Mouse (Mus musculus) cerebellum, adult 2 months (tissue): ENCODE measurements around the gene Pcdh18. TPM values are rescaled to one million over a fixed set of nuclear protein-coding genes. Genes with fewer than 3 reads are reported as not detected.

ENCODE experiments used
- DNase-seq, 2 experiments: peaks; one replicate each; pipeline ENCODE4 v3.0.0; 2021
- H3K27ac ChIP-seq: fragments of 200-500 bp; 2 replicates; pipeline ENCODE4 v1.5.1; 2012; ENCODE audit warnings: low read length, control low read depth, inconsistent platforms; ENCODE audit not compliant: insufficient read depth
- H3K27me3 ChIP-seq: fragments of 200-500 bp; 2 replicates; pipeline ENCODE4 v1.6.1; 2012; ENCODE audit warnings: inconsistent platforms, mild to moderate bottlenecking, low read length, moderate library complexity; ENCODE audit not compliant: control insufficient read depth, insufficient read depth
- H3K4me1 ChIP-seq: fragments of 200-500 bp; 2 replicates; pipeline ENCODE4 v1.6.1; 2011; ENCODE audit warnings: low read length; ENCODE audit not compliant: control insufficient read depth, insufficient read depth
- H3K4me3 ChIP-seq: fragments of 200-500 bp; replicated peaks from 2 replicates; pipeline ENCODE3; 2011; ENCODE audit warnings: mild to moderate bottlenecking, low read depth, low read length, control low read depth; ENCODE audit not compliant: insufficient read depth
- CTCF ChIP-seq: fragments of 200-500 bp; IDR thresholded peaks from 2 replicates; pipeline ENCODE4 v1.5.1; 2011; ENCODE audit warnings: low read depth, mild to moderate bottlenecking, control low read depth, low read length, moderate library complexity, borderline replicate concordance; ENCODE audit not compliant: insufficient read depth
- POLR2A ChIP-seq: fragments of 200-500 bp; IDR thresholded peaks from 2 replicates; pipeline ENCODE4 v1.6.1; 2011; ENCODE audit warnings: low read length, control low read depth, borderline replicate concordance; ENCODE audit not compliant: insufficient read depth
- WGBS: fragments of 180-500 bp; shearing (Covaris S2); methylation state at CpG from one replicate; pipeline ENCODE4 v1.1.7; 2018; 5-methylcytosine and 5-hydroxymethylcytosine counted together
- polyA plus RNA-seq: library from polyadenylated mRNA; depleted of rRNA; stranded (reverse); fragments of >200 nt; gene quantifications from 2 replicates; pipeline ENCODE4 v1.2.3, GENCODE M21; 2012; rRNA removed

The Pcdh18 gene
- 2.5 and 3.1 TPM in 2 replicates for polyA plus RNA-seq

- 2% methylated on average over 42 of the region's 43 CpGs for WGBS
- DNase-seq: peak; percentile 40 to 49
- Histone ChIP-seq H3K4me1 (no peaks in the 10 kb centered on the region; the same call in 1 of the 2 replicates), H3K27ac (no peak within 1 kb of the TSS), H3K4me3 (peak within 1 kb of the TSS; percentile 45), H3K27me3 (no peaks in the 10 kb centered on the region; the same call in 1 of the 2 replicates)
- TF ChIP-seq CTCF: no peak
- no peak for TF ChIP-seq POLR2A
Measured at GRCm38 (mm10) chr3:49756870-49757625, at the start of gene Pcdh18. TSS of gene Pcdh18 (minus strand) at chr3:49757325.

DNA sequence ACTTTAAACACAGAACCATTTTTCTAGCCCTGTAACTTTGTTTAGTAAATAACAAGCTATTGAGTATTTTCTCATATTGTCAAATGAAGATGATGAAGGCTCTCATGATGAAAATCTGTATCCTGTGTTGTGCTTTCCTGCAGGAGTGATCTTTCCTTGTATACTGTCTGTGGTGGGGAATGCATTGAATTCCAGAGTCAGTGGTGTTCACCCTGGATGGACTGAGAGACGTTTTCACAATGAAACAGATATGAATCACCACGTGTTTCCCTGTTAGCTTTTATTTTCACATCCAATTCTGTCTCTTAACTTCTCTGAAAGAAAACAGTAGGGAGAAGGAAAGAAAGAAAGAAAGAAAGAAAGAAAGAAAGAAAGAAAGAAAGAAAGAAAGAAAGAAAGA lies 49.7 kb upstream of the Pcdh18 start:
- TF ChIP-seq POLR2A: no peak
- TF ChIP-seq CTCF: no peak
- 45% methylated on average over 2 of the region's 2 CpGs for WGBS
- Histone ChIP-seq H3K27me3 (no peaks in the 10 kb centered on the region), H3K4me1 (no peaks in the 10 kb centered on the region), H3K27ac (no peak overlapping the region), H3K4me3 (no peak overlapping the region)
- no peak for DNase-seq

GRCm38 (mm10) chr3:49805511-49805910 lies 48.4 kb upstream of the Pcdh18 start:
- no peak for DNase-seq
- Histone ChIP-seq H3K27me3 (no peaks in the 10 kb centered on the region), H3K27ac (no peak overlapping the region), H3K4me1 (no peaks in the 10 kb centered on the region), H3K4me3 (no peak overlapping the region)
- TF ChIP-seq CTCF (no peak), POLR2A (no peak)
- 57% methylated on average over 1 of the region's 1 CpGs for WGBS

GRCm38 (mm10) chr3:49788296-49788695 lies 31.2 kb upstream of the Pcdh18 start:
- no peak overlapping the region for H3K27ac ChIP-seq

DNA sequence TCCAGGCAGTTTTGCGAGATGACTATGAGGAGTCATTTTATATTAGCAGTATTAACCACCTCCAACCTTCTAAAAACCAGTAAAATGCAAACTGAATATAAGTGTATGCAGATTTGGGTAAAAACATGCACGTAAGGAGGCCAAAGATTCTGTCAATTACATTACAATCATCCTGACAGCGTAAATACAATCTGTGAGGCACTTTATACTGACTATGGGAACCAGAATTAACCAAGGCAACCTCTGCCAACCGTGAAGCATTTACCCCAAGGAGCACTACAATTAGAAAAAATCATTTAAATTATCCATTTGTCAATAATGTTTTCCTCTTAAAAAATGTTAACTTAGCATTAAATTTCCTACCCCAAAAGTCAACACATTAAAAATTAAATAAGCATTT lies 30.6 kb upstream of the Pcdh18 start:
- no peak overlapping the region for H3K4me3 ChIP-seq
- no peak overlapping the region for H3K27ac ChIP-seq
- DNase-seq: no peak
- 67% methylated on average over 4 of the region's 4 CpGs for WGBS
- TF ChIP-seq CTCF: no peak
- no peak for TF ChIP-seq POLR2A
- H3K4me1 ChIP-seq: no peaks in the 10 kb centered on the region
- no peaks in the 10 kb centered on the region; the same call in 1 of the 2 replicates for H3K27me3 ChIP-seq

More at GRCm38 (mm10) chr3:49788296-49788695, 31.2 kb upstream of the Pcdh18 start:
- Histone ChIP-seq H3K4me3 (no peak overlapping the region), H3K4me1 (no peaks in the 10 kb centered on the region), H3K27me3 (no peaks in the 10 kb centered on the region; the same call in 1 of the 2 replicates)
- TF ChIP-seq POLR2A (no peak), CTCF (no peak)
- no peak for DNase-seq
- 36% methylated on average over 2 of the region's 2 CpGs for WGBS

DNA sequence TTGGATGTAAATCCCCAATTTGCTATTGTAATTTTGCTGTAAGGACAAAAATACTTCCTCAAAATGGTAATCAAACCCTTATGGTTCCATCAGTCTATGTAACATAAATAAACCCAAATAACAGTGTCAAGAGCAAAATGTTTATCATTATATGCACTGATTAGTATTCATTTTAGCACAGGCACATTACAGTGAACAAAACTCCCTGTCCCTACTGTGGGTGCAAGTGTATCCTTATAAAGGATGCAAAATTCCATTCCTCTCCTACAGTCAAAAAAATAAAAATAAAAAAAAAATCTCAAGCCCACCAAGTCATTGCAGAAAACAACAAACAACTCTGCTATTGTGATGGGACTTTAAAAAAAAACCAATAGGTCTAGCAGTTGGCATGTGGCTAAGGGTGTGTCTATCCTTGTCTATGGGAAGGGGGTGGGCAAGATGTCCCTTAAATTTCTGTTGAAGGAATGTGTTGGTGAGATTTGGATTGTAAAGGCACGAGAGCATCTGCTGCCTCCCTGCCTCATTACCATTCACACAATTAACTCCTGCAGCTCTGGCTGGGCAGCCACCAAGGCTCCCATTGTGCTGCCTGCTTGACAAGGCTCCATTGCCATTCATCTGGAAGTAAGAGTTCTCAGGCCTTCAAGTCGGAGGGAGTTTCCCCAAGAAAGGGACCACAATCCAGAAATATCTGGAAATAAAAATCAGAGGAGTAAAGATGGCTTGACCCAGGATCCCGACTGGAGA lies 12.0 kb upstream of the Pcdh18 start:
- no peaks in the 10 kb centered on the region for H3K4me1 ChIP-seq
- H3K27me3 ChIP-seq: no peaks in the 10 kb centered on the region; the same call in 1 of the 2 replicates
- WGBS: 7% methylated on average over 3 of the region's 3 CpGs
- TF ChIP-seq CTCF (no peak), POLR2A (no peak)
- no peak for DNase-seq
- no peak overlapping the region for H3K4me3 ChIP-seq
- no peak overlapping the region for H3K27ac ChIP-seq

- H3K27ac ChIP-seq: no peak overlapping the region
- H3K27me3 ChIP-seq: no peaks in the 10 kb centered on the region
- WGBS: 32% methylated on average over 5 of the region's 5 CpGs
- DNase-seq: peak in 1 of 2 experiments; percentile 8
- no peak overlapping the region for H3K4me3 ChIP-seq
- peaks cover 5% of the 10 kb centered on the region; the same call in 1 of the 2 replicates for H3K4me1 ChIP-seq
- TF ChIP-seq CTCF (no peak), POLR2A (no peak)
Measured at GRCm38 (mm10) chr3:49762711-49763110, 5.6 kb upstream of the Pcdh18 start.

- no peak overlapping the region for H3K27ac ChIP-seq
- DNase-seq: peak; percentile 25 to 73
- TF ChIP-seq CTCF: no peak
- no peak for TF ChIP-seq POLR2A
- no peaks in the 10 kb centered on the region for H3K27me3 ChIP-seq
- peaks cover 5% of the 10 kb centered on the region; the same call in 1 of the 2 replicates for H3K4me1 ChIP-seq
- no peak overlapping the region for H3K4me3 ChIP-seq
Measured at GRCm38 (mm10) chr3:49761971-49762370, 4.8 kb upstream of the Pcdh18 start.
